Mouse (Mus musculus) brain, embryonic 14.5 days (tissue): ENCODE results near the gene Tgfb3.

ENCODE experiments used
- CTCF ChIP-seq: fragments of 200-500 bp; IDR thresholded peaks from 2 replicates; pipeline ENCODE4 v1.5.1; 2012; ENCODE audit warnings: inconsistent platforms, mild to moderate bottlenecking, moderate library complexity, borderline replicate concordance; ENCODE audit not compliant: insufficient read depth, insufficient read length; ENCODE audit errors: extremely low read depth
- POLR2A ChIP-seq: fragments of 200-500 bp; IDR thresholded peaks from 2 replicates; pipeline ENCODE4 v1.6.1; 2012; ENCODE audit warnings: mild to moderate bottlenecking, inconsistent platforms, borderline replicate concordance; ENCODE audit not compliant: poor library complexity, insufficient read depth, insufficient read length, severe bottlenecking; ENCODE audit errors: extremely low read depth

GRCm38 (mm10) chr12:86116295-86116835 lies 37.5 kb upstream of the Tgfb3 start:
- TF ChIP-seq CTCF (no peak), POLR2A (no peak)
